Mouse (Mus musculus) midbrain, embryonic 10.5 days (tissue): ENCODE measurements at regions not wholly inside any gene's neighbourhood (a gene's known extent, or its start where the extent isn't known, plus 50 kb on each side); places are given as distances from the start of the nearest gene placed in this dataset.
"Not testable (repeated sequence)": the region's sequence is repeated elsewhere in the genome, so short reads cannot be mapped to it uniquely, and the experiment has no call there.

Experiments used
- DNase-seq: peaks from one replicate; pipeline ENCODE4 v3.0.0-alpha.2; 2017; ENCODE audit warnings: low spot score
- H3K27ac ChIP-seq: fragments of 300-500 bp; sonication (generic); replicated peaks from 2 replicates; pipeline ENCODE4 v1.5.1; 2016; ENCODE audit warnings: mild to moderate bottlenecking
- H3K27me3 ChIP-seq: fragments of 300-500 bp; sonication (generic); 2 replicates; pipeline ENCODE4 v1.6.1; 2016; ENCODE audit warnings: low read depth, mild to moderate bottlenecking; ENCODE audit not compliant: poor library complexity, severe bottlenecking
- H3K36me3 ChIP-seq: fragments of 300-500 bp; sonication (generic); 2 replicates; pipeline ENCODE4 v1.6.1; 2016; ENCODE audit warnings: mild to moderate bottlenecking, moderate library complexity
- H3K4me1 ChIP-seq: fragments of 300-500 bp; sonication (generic); 2 replicates; pipeline ENCODE4 v1.6.1; 2016
- H3K4me3 ChIP-seq: fragments of 300-500 bp; sonication (generic); 2 replicates; pipeline ENCODE4 v1.5.1; 2016; ENCODE audit warnings: mild to moderate bottlenecking, moderate library complexity
- H3K9me3 ChIP-seq: fragments of 300-500 bp; sonication (generic); replicated peaks from 2 replicates; pipeline ENCODE4 v1.6.1; 2016; ENCODE audit warnings: mild to moderate bottlenecking
- WGBS: fragments of 180-500 bp; shearing (Covaris S2); methylation state at CpG from one replicate; pipeline ENCODE4 v1.1.7; 2016; 5-methylcytosine and 5-hydroxymethylcytosine counted together

- Histone ChIP-seq H3K27ac (no peak overlapping the region), H3K9me3 (no peaks in the 10 kb centered on the region), H3K4me3 (no peak overlapping the region), H3K4me1 (peaks cover 24% of the 10 kb centered on the region), H3K27me3 (no peaks in the 10 kb centered on the region; the same call in 1 of the 2 replicates), H3K36me3 (peaks cover 59% of the 10 kb centered on the region)
- 74% methylated on average over 6 of the region's 6 CpGs for WGBS
- DNase-seq: no peak
Measured at GRCm38 (mm10) chr9:41425225-41425624, 263.7 kb upstream of the Ubash3b start.

- no peak for DNase-seq
- no peaks in the 10 kb centered on the region for H3K27me3 ChIP-seq
- H3K27ac ChIP-seq: peak overlapping the region; percentile 69
- H3K4me3 ChIP-seq: no peak overlapping the region
- no peaks in the 10 kb centered on the region for H3K9me3 ChIP-seq
- WGBS: 65% methylated on average over 3 of the region's 3 CpGs
- H3K4me1 ChIP-seq: peaks cover 40% of the 10 kb centered on the region
- H3K36me3 ChIP-seq: peaks cover 51% of the 10 kb centered on the region
Measured at GRCm38 (mm10) chr9:41413791-41414190, 252.3 kb upstream of the Ubash3b start.

GRCm38 (mm10) chr9:41413091-41413490 is 251.6 kb upstream of the Ubash3b start:
- Histone ChIP-seq H3K27ac (peak overlapping the region; percentile 69), H3K36me3 (peaks cover 45% of the 10 kb centered on the region), H3K4me1 (peaks cover 41% of the 10 kb centered on the region)
- not testable (repeated sequence) for H3K9me3 ChIP-seq, H3K27me3 ChIP-seq, DNase-seq, H3K4me3 ChIP-seq

GRCm38 (mm10) chr9:41412174-41412757 is 250.8 kb upstream of the Ubash3b start:
- peak; percentile 33 for DNase-seq
- Histone ChIP-seq H3K4me1 (peaks cover 46% of the 10 kb centered on the region), H3K27me3 (no peaks in the 10 kb centered on the region), H3K4me3 (no peak overlapping the region), H3K36me3 (peaks cover 37% of the 10 kb centered on the region), H3K27ac (peak overlapping the region; percentile 77), H3K9me3 (no peaks in the 10 kb centered on the region)
- 23% methylated on average over 5 of the region's 5 CpGs for WGBS

- H3K36me3 ChIP-seq: peaks cover 49% of the 10 kb centered on the region
- H3K27ac ChIP-seq: 0 out of 2 replicates have a peak overlapping the region, but pooled peaks have one; percentile 18
- 64% methylated on average over 2 of the region's 2 CpGs for WGBS
Measured at GRCm38 (mm10) chr9:41408301-41408700, 246.8 kb upstream of the Ubash3b start.

GRCm38 (mm10) chr9:41407078-41407477 is 245.6 kb upstream of the Ubash3b start:
- WGBS: 84% methylated on average over 2 of the region's 2 CpGs
- Histone ChIP-seq H3K27me3 (no peaks in the 10 kb centered on the region), H3K9me3 (no peaks in the 10 kb centered on the region), H3K4me1 (peaks cover 13% of the 10 kb centered on the region), H3K4me3 (no peak overlapping the region), H3K36me3 (peaks cover 61% of the 10 kb centered on the region), H3K27ac (no peak overlapping the region)
- no peak for DNase-seq

More at GRCm38 (mm10) chr9:41408301-41408700, 246.8 kb upstream of the Ubash3b start:
- Histone ChIP-seq H3K4me1 (peaks cover 25% of the 10 kb centered on the region), H3K9me3 (no peaks in the 10 kb centered on the region), H3K27me3 (no peaks in the 10 kb centered on the region), H3K4me3 (no peak overlapping the region)
- no peak for DNase-seq

GRCm38 (mm10) chr9:41402942-41403341 is 241.4 kb upstream of the Ubash3b start:
- no peaks in the 10 kb centered on the region for H3K9me3 ChIP-seq
- peaks cover 73% of the 10 kb centered on the region for H3K36me3 ChIP-seq
- peaks cover 8% of the 10 kb centered on the region for H3K4me1 ChIP-seq
- DNase-seq: no peak
- H3K27ac ChIP-seq: no peak overlapping the region
- no peak overlapping the region for H3K4me3 ChIP-seq
- H3K27me3 ChIP-seq: no peaks in the 10 kb centered on the region
- 87% methylated on average over 3 of the region's 3 CpGs for WGBS

GRCm38 (mm10) chr9:41400950-41401349 is 239.5 kb upstream of the Ubash3b start:
- H3K36me3 ChIP-seq: peaks cover 65% of the 10 kb centered on the region
- no peak for DNase-seq
- H3K27me3 ChIP-seq: no peaks in the 10 kb centered on the region
- H3K27ac ChIP-seq: peak overlapping the region; percentile 33; the same call in 1 of the 2 replicates
- no peaks in the 10 kb centered on the region for H3K9me3 ChIP-seq
- H3K4me3 ChIP-seq: no peak overlapping the region
- H3K4me1 ChIP-seq: peaks cover 23% of the 10 kb centered on the region
- 83% methylated on average over 6 of the region's 6 CpGs for WGBS

- 9% methylated on average over 4 of the region's 4 CpGs for WGBS
- Histone ChIP-seq H3K36me3 (peaks cover 62% of the 10 kb centered on the region), H3K27ac (peak overlapping the region; percentile 69), H3K4me3 (0 out of 2 replicates have a peak overlapping the region, but pooled peaks have one; percentile 2), H3K27me3 (no peaks in the 10 kb centered on the region), H3K9me3 (no peaks in the 10 kb centered on the region), H3K4me1 (peaks cover 54% of the 10 kb centered on the region)
- peak; percentile 47 for DNase-seq
Measured at GRCm38 (mm10) chr9:41395471-41395870, 234.0 kb upstream of the Ubash3b start.

GRCm38 (mm10) chr9:41391591-41392320 is 230.3 kb upstream of the Ubash3b start:
- Histone ChIP-seq H3K4me3 (no peak overlapping the region), H3K9me3 (no peaks in the 10 kb centered on the region), H3K4me1 (peaks cover 49% of the 10 kb centered on the region), H3K27me3 (no peaks in the 10 kb centered on the region), H3K36me3 (peaks cover 44% of the 10 kb centered on the region), H3K27ac (peak overlapping the region; percentile 46)
- WGBS: 52% methylated on average over 6 of the region's 6 CpGs
- DNase-seq: no peak

- no peak for DNase-seq
- Histone ChIP-seq H3K36me3 (peaks cover 15% of the 10 kb centered on the region; the same call in 1 of the 2 replicates), H3K27ac (peak overlapping the region; percentile 97), H3K4me3 (peak overlapping the region; percentile 58), H3K4me1 (peaks cover 93% of the 10 kb centered on the region), H3K27me3 (no peaks in the 10 kb centered on the region), H3K9me3 (no peaks in the 10 kb centered on the region)
- 58% methylated on average over 1 of the region's 1 CpGs for WGBS
Measured at GRCm38 (mm10) chr9:41379283-41379682, 217.8 kb upstream of the Ubash3b start.

- Histone ChIP-seq H3K27me3 (no peaks in the 10 kb centered on the region), H3K4me3 (peak overlapping the region; percentile 58), H3K27ac (peak overlapping the region; percentile 97), H3K9me3 (no peaks in the 10 kb centered on the region), H3K4me1 (peaks cover 93% of the 10 kb centered on the region), H3K36me3 (peaks cover 15% of the 10 kb centered on the region; the same call in 1 of the 2 replicates)
- WGBS: 13% methylated on average over 10 of the region's 10 CpGs
- DNase-seq: peak; percentile 72
Measured at GRCm38 (mm10) chr9:41378627-41379231, 217.2 kb upstream of the Ubash3b start.
